Mouse (Mus musculus): ENCODE measurements at regions not wholly inside any gene's neighbourhood (a gene's known extent, or its start where the extent isn't known, plus 50 kb on each side); places are given as distances from the start of the nearest gene placed in this dataset.

DNA sequence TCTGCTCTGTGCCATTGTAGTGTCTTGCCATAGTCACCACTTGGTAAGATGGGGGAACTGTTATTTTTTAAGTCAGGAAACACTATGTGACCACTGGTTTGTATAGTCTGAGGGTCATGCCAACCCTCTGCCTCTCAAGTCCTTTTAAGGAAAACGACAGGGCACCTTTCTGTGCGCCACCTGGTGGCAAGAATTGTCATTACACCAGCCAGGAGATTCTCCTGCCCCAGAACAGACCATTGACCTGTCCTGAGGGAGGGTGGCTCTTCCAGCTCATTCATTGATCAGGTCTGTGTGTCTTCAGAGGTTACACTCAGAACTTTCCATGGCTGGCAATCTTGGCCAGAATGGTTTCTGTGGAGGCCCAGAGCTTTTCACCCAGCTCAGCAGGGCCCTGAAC, 166.9 kb downstream of the Bmp7 start:
- Histone ChIP-seq H3K4me1 (ENCODE audit: control insufficient read depth, insufficient read depth, low read length) (no peaks in the 10 kb centered on the region), H3K4me3 (ENCODE audit: low read length) (no peak overlapping the region), H3K9ac (ENCODE audit: low read depth, low read length) (no peak overlapping the region), H3K9me3 (ENCODE audit: control insufficient read depth, low read length) (no peaks in the 10 kb centered on the region; the same call in 1 of the 2 replicates), H3K36me3 (ENCODE audit: control insufficient read depth, insufficient read depth, low read length) (no peaks in the 10 kb centered on the region), H3K4me2 (replicated peaks; ENCODE audit: low read depth, low read length) (no peak overlapping the region), H3K27ac (ENCODE audit: low read depth, low read length) (no peak overlapping the region), H3K27me3 (ENCODE audit: control insufficient read depth, insufficient read depth, low read length) (no peaks in the 10 kb centered on the region)
- ATAC-seq (ENCODE audit: low FRiP score, low TSS enrichment), result peak; percentile 13; the same call in 1 of the 2 replicates
- 3% methylated on average over 2 of the region's 2 CpGs for WGBS

DNA sequence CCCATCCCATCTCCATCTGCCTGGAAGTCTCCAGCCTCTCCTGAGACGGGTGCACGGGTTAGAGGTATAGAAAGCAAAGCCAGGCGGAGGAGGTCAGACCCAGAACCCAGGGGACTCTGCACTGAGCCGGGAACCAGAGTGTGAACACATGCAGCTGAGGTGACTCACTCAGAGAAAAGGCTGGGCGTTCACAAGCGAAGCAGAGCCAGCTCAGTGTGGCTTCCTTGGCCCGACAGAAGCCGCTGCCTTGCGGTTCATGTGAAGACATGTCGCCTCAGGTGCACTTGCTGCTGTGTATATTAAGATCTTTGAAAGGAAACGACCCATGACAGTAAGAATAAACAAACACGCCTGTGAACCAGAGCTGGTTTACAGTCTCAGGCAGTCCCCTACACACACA, 163.6 kb downstream of the Bmp7 start:
- H3K27ac ChIP-seq (ENCODE audit: low read depth, low read length), result no peak overlapping the region
- 61% methylated on average over 12 of the region's 12 CpGs for WGBS
- H3K4me2 ChIP-seq (replicated peaks; ENCODE audit: low read depth, low read length), result no peak overlapping the region
- no peaks in the 10 kb centered on the region for H3K27me3 ChIP-seq (ENCODE audit: control insufficient read depth, insufficient read depth, low read length)
- H3K36me3 ChIP-seq (ENCODE audit: control insufficient read depth, insufficient read depth, low read length), result no peaks in the 10 kb centered on the region
- no peak for ATAC-seq (ENCODE audit: low FRiP score, low TSS enrichment)
- no peak overlapping the region for H3K4me3 ChIP-seq (ENCODE audit: low read length)
- H3K9me3 ChIP-seq (ENCODE audit: control insufficient read depth, low read length), result no peaks in the 10 kb centered on the region; the same call in 1 of the 2 replicates
- H3K9ac ChIP-seq (ENCODE audit: low read depth, low read length), result no peak overlapping the region
- H3K4me1 ChIP-seq (ENCODE audit: control insufficient read depth, insufficient read depth, low read length), result no peaks in the 10 kb centered on the region

DNA sequence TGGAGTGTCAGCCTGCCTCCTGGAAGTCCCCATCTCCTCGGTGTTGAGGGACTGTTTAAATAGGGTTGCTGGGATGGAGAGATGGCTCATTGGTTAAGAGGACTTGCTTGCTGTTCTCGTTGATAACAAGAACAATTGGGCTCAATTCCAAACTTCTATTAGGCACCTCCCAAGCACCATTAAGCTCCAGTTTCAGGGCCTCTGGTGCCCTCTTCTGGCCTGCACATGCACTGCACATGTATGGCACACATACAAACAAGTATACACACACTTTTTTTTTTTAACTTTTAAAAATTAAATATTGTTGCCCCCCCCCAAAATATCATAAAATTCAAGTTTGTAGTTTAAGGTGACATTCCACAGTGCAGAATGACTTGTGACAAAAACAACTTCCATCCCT, 162.3 kb downstream of the Bmp7 start:
- no peaks in the 10 kb centered on the region for H3K36me3 ChIP-seq (ENCODE audit: control insufficient read depth, insufficient read depth, low read length)
- H3K9ac ChIP-seq (ENCODE audit: low read depth, low read length), result no peak overlapping the region
- H3K4me3 ChIP-seq (ENCODE audit: low read length), result no peak overlapping the region
- 81% methylated on average over 2 of the region's 2 CpGs for WGBS
- no peak overlapping the region for H3K4me2 ChIP-seq (replicated peaks; ENCODE audit: low read depth, low read length)
- no peak for ATAC-seq (ENCODE audit: low FRiP score, low TSS enrichment)
- no peak overlapping the region for H3K27ac ChIP-seq (ENCODE audit: low read depth, low read length)
- no peaks in the 10 kb centered on the region for H3K4me1 ChIP-seq (ENCODE audit: control insufficient read depth, insufficient read depth, low read length)
- no peaks in the 10 kb centered on the region for H3K27me3 ChIP-seq (ENCODE audit: control insufficient read depth, insufficient read depth, low read length)
- no peaks in the 10 kb centered on the region; the same call in 1 of the 2 replicates for H3K9me3 ChIP-seq (ENCODE audit: control insufficient read depth, low read length)

DNA sequence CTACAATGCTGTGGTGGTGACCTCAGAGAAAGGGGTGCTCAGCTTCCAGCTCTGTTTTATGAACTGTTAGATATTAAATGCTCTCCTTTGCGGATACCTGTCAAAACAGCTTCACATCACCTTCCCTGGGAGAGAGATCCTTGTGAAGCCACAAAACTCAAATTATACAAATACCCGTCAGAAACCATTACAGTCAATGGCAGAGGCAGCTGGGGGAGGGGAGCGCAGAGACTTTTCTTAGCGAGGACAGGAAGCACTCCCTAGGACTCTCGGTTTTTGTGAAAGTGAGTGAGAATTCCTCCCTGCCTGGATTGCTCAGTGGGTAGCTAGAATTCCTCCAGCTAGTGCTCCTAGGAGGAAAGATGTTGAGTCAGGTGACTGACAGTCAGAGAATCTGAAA, 161.0 kb downstream of the Bmp7 start:
- Histone ChIP-seq H3K36me3 (ENCODE audit: control insufficient read depth, insufficient read depth, low read length) (no peaks in the 10 kb centered on the region), H3K4me1 (ENCODE audit: control insufficient read depth, insufficient read depth, low read length) (no peaks in the 10 kb centered on the region), H3K9me3 (ENCODE audit: control insufficient read depth, low read length) (peaks cover 8% of the 10 kb centered on the region), H3K4me3 (ENCODE audit: low read length) (no peak overlapping the region), H3K9ac (ENCODE audit: low read depth, low read length) (no peak overlapping the region), H3K27ac (ENCODE audit: low read depth, low read length) (no peak overlapping the region), H3K27me3 (ENCODE audit: control insufficient read depth, insufficient read depth, low read length) (no peaks in the 10 kb centered on the region), H3K4me2 (replicated peaks; ENCODE audit: low read depth, low read length) (no peak overlapping the region)
- 23% methylated on average over 5 of the region's 5 CpGs for WGBS
- ATAC-seq (ENCODE audit: low FRiP score, low TSS enrichment), result no peak

DNA sequence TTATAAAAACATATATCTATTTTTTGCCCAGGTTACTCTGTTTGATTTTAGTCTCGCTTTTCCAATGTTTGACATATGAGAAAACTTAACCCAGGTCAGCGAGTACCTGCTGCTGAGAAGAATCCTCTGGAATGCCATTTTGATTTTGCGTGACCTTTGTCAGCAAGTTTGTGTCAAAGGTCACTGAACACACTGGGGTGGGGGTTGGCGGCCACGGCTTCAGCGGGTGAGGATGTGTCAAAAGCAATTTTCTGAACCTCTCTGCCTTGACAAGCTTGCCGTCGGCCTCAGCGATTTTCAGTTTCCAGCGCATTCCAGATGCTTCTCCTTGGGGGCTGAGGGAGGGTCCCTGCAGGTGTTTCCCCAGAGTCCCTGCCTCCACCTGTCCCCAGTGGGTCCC, 157.4 kb downstream of the Bmp7 start:
- no peak overlapping the region for H3K9ac ChIP-seq (ENCODE audit: low read depth, low read length)
- no peak overlapping the region for H3K4me3 ChIP-seq (ENCODE audit: low read length)
- H3K27ac ChIP-seq (ENCODE audit: low read depth, low read length), result no peak overlapping the region
- no peak for ATAC-seq (ENCODE audit: low FRiP score, low TSS enrichment)
- no peaks in the 10 kb centered on the region for H3K4me1 ChIP-seq (ENCODE audit: control insufficient read depth, insufficient read depth, low read length)
- peaks cover under 1% of the 10 kb centered on the region; the same call in 1 of the 2 replicates for H3K27me3 ChIP-seq (ENCODE audit: control insufficient read depth, insufficient read depth, low read length)
- 75% methylated on average over 10 of the region's 10 CpGs for WGBS
- no peaks in the 10 kb centered on the region for H3K36me3 ChIP-seq (ENCODE audit: control insufficient read depth, insufficient read depth, low read length)
- peaks cover 8% of the 10 kb centered on the region for H3K9me3 ChIP-seq (ENCODE audit: control insufficient read depth, low read length)
- H3K4me2 ChIP-seq (replicated peaks; ENCODE audit: low read depth, low read length), result no peak overlapping the region

DNA sequence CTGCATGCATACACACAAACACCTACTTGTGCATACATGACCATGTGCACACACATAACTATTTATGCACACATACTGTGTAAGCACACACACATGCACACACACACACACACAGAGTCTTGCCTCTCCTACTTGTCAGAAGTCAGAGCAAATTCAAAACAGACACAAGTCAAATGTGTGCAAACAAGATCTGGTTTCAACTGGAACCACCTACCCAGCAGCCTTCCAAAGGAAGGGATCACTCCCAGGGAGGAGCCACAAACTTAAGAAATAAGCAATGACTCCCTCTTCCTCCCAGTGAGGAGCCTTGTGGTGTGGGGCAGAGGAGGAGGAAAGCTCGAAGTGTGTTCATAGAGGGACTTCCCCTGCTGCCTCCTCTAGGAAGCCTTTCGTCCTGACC, 153.8 kb downstream of the Bmp7 start:
- Histone ChIP-seq H3K27me3 (ENCODE audit: control insufficient read depth, insufficient read depth, low read length) (peaks cover 25% of the 10 kb centered on the region), H3K36me3 (ENCODE audit: control insufficient read depth, insufficient read depth, low read length) (no peaks in the 10 kb centered on the region), H3K9me3 (ENCODE audit: control insufficient read depth, low read length) (peaks cover 8% of the 10 kb centered on the region), H3K4me1 (ENCODE audit: control insufficient read depth, insufficient read depth, low read length) (no peaks in the 10 kb centered on the region), H3K4me3 (ENCODE audit: low read length) (no peak overlapping the region), H3K27ac (ENCODE audit: low read depth, low read length) (no peak overlapping the region), H3K4me2 (replicated peaks; ENCODE audit: low read depth, low read length) (no peak overlapping the region), H3K9ac (ENCODE audit: low read depth, low read length) (no peak overlapping the region)
- WGBS, result 30% methylated on average over 2 of the region's 2 CpGs
- ATAC-seq (ENCODE audit: low FRiP score, low TSS enrichment), result no peak

DNA sequence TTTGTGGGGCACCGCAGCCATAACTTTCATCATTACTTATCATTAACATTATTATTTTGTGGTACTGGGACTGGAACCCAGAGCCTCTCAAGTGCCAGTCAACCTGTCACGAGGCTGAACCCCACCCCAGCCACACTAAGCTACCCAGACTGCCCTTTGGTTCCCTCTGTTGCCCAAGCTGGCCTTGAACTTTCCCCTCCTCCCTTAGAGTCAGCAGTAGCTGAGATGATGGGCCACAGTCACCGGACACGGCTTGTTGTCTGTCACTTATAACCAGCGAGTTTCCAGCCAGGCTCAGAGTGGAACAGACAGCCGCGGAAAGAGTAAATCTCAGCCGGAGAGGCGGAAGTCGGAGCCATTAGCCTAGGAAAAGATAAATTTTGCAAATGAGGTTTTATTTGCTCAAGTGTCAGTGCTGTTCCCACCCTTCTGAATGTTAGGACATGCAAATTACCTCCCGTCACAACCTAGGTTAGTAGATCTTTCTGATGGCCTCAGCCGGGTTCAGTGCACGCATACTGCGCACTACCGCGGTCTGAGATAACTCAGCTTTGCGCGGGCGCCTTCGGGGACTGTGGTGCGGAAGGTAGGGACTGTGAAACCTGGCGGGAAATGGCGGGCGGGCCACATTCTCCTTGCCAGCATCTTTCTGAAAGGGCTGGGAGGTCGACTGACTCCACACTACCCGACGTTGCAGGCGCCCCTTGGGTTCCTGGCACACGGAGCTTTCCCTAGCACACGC, 152.7 kb downstream of the Bmp7 start:
- no peak overlapping the region for H3K9ac ChIP-seq (ENCODE audit: low read depth, low read length)
- no peaks in the 10 kb centered on the region for H3K4me1 ChIP-seq (ENCODE audit: control insufficient read depth, insufficient read depth, low read length)
- 22% methylated on average over 30 of the region's 30 CpGs for WGBS
- H3K27ac ChIP-seq (ENCODE audit: low read depth, low read length), result no peak overlapping the region
- H3K27me3 ChIP-seq (ENCODE audit: control insufficient read depth, insufficient read depth, low read length), result peaks cover 25% of the 10 kb centered on the region
- H3K4me3 ChIP-seq (ENCODE audit: low read length), result peak overlapping the region; percentile 30
- no peaks in the 10 kb centered on the region for H3K36me3 ChIP-seq (ENCODE audit: control insufficient read depth, insufficient read depth, low read length)
- ATAC-seq (ENCODE audit: low FRiP score, low TSS enrichment), result no peak
- peak overlapping the region; percentile 47 for H3K4me2 ChIP-seq (replicated peaks; ENCODE audit: low read depth, low read length)
- peaks cover 8% of the 10 kb centered on the region for H3K9me3 ChIP-seq (ENCODE audit: control insufficient read depth, low read length)

DNA sequence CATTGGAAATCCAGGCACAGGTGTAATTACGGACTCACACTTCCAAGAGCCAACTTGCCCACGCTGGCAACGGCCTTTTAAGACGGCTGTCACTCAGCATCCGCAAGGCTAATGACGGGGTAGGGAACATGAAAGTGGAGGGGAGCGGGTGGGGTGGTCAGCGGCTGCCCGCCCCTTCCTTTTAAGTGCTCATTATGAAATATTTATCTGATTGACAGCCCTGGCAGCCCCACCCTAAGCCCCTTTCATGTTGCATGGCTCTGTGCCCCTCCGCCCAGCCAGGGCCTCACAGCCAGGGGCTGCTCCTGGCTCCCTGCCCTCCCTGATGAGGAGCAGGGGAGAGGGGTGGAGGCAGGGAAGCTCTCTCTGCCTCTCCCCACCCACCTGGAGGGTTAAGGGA, 150.9 kb downstream of the Bmp7 start:
- Histone ChIP-seq H3K27me3 (ENCODE audit: control insufficient read depth, insufficient read depth, low read length) (peaks cover 25% of the 10 kb centered on the region), H3K36me3 (ENCODE audit: control insufficient read depth, insufficient read depth, low read length) (no peaks in the 10 kb centered on the region), H3K9ac (ENCODE audit: low read depth, low read length) (no peak overlapping the region), H3K4me2 (replicated peaks; ENCODE audit: low read depth, low read length) (no peak overlapping the region), H3K27ac (ENCODE audit: low read depth, low read length) (no peak overlapping the region), H3K9me3 (ENCODE audit: control insufficient read depth, low read length) (no peaks in the 10 kb centered on the region), H3K4me3 (ENCODE audit: low read length) (no peak overlapping the region), H3K4me1 (ENCODE audit: control insufficient read depth, insufficient read depth, low read length) (no peaks in the 10 kb centered on the region)
- WGBS, result 13% methylated on average over 10 of the region's 10 CpGs
- ATAC-seq (ENCODE audit: low FRiP score, low TSS enrichment), result 0 out of 2 replicates have a peak, but pooled peaks have one; percentile 44

DNA sequence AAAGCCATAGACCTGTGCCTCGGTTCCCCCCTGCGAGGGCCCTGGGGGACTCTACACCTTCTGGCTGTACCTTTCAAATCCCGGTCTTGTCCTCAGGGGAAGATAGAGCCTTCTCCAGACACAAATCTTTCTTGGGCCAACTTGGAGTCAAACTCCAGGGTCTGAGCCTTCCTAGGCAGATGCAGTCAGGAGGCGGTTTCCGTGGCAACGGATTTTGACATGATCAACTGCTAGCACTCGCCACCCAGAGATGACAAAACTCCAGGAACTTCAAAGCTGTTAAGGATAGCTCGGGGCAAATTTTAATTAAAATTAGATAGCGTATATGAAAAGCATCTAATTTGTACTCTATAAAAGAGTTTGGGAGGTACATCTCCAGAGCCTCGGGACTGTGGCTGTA, 147.6 kb downstream of the Bmp7 start:
- peaks cover 25% of the 10 kb centered on the region for H3K27me3 ChIP-seq (ENCODE audit: control insufficient read depth, insufficient read depth, low read length)
- no peak for ATAC-seq (ENCODE audit: low FRiP score, low TSS enrichment)
- 82% methylated on average over 10 of the region's 10 CpGs for WGBS
- H3K4me2 ChIP-seq (replicated peaks; ENCODE audit: low read depth, low read length), result no peak overlapping the region
- H3K9me3 ChIP-seq (ENCODE audit: control insufficient read depth, low read length), result no peaks in the 10 kb centered on the region
- H3K4me1 ChIP-seq (ENCODE audit: control insufficient read depth, insufficient read depth, low read length), result no peaks in the 10 kb centered on the region
- H3K9ac ChIP-seq (ENCODE audit: low read depth, low read length), result no peak overlapping the region
- no peaks in the 10 kb centered on the region for H3K36me3 ChIP-seq (ENCODE audit: control insufficient read depth, insufficient read depth, low read length)
- H3K4me3 ChIP-seq (ENCODE audit: low read length), result no peak overlapping the region
- H3K27ac ChIP-seq (ENCODE audit: low read depth, low read length), result no peak overlapping the region
